Mouse (Mus musculus): ENCODE data around the gene H2-Eb2. TPM values are rescaled to one million over a fixed set of nuclear protein-coding genes. Genes with fewer than 3 reads are reported as not detected.

H2-Eb2 gene
- polyA plus RNA-seq, 1 experiment from 2014 or later: 0.09 TPM

DNA sequence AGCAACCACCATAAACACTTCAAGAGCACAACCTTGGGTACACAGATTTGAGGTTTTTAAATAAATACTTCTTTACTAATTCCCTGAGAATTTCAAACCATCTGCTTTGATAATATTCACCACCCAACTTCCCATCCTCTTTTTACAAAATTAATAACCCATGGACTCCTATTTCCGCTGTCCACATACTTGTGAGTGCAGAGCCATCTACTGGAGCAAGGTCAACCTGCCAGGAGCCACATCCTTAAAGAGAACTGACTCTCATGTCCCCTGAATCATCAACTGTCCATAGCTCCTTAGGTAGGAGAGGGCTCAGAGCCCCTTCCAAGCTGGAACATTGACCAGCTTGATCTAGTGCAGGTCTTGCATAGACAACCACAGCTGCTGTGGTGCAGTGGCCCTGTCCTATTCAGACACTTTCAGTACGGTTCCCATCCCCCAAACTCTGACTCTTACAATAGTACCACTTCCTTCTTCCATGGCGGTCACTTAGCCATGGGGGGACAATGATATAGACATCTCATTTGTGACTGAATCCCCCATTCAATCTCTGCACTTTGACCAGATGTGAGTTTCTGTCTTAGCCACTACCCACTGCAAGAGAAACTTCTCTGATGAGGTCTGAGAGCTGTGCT is 38.3 kb downstream of the H2-Eb2 start:
- H3K9ac ChIP-seq (ENCODE audit: low read depth, low read length): no peak overlapping the region
- H3K4me1 ChIP-seq (ENCODE audit: control insufficient read depth, insufficient read depth, low read length): no peaks in the 10 kb centered on the region
- H3K4me3 ChIP-seq (ENCODE audit: low read length): no peak overlapping the region
- 78% methylated on average over 3 of the region's 3 CpGs for WGBS
- no peak for ATAC-seq (ENCODE audit: low FRiP score, low TSS enrichment)
- no peaks in the 10 kb centered on the region for H3K27me3 ChIP-seq (ENCODE audit: control insufficient read depth, insufficient read depth, low read length)
- no peaks in the 10 kb centered on the region for H3K9me3 ChIP-seq (ENCODE audit: control insufficient read depth, low read length)
- no peaks in the 10 kb centered on the region for H3K36me3 ChIP-seq (ENCODE audit: control insufficient read depth, insufficient read depth, low read length)
- H3K4me2 ChIP-seq (replicated peaks; ENCODE audit: low read depth, low read length): no peak overlapping the region
- no peak overlapping the region for H3K27ac ChIP-seq (ENCODE audit: low read depth, low read length)

DNA sequence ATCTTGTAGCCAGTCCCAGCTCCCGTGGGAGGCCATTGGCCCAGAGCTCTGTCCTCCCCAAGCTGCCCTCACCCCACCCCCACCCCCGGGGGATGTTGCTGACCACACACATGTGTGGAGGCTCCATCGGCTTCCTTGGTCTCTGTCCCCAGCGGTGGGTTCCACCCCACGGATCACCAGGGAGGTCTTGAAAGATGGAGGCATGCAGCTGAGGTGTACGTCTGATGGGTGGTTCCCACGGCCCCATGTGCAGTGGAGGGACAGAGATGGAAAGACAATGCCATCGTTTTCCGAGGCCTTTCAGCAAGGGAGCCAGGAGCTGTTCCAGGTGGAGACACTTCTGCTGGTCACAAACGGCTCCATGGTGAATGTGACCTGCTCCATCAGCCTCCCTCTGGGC is 39.6 kb downstream of the H2-Eb2 start:
- ATAC-seq (ENCODE audit: low FRiP score, low TSS enrichment): no peak
- no peak overlapping the region for H3K27ac ChIP-seq (ENCODE audit: low read depth, low read length)
- no peak overlapping the region for H3K4me3 ChIP-seq (ENCODE audit: low read length)
- no peaks in the 10 kb centered on the region for H3K27me3 ChIP-seq (ENCODE audit: control insufficient read depth, insufficient read depth, low read length)
- no peaks in the 10 kb centered on the region for H3K4me1 ChIP-seq (ENCODE audit: control insufficient read depth, insufficient read depth, low read length)
- no peaks in the 10 kb centered on the region for H3K36me3 ChIP-seq (ENCODE audit: control insufficient read depth, insufficient read depth, low read length)
- WGBS: 71% methylated on average over 10 of the region's 10 CpGs
- no peak overlapping the region for H3K4me2 ChIP-seq (replicated peaks; ENCODE audit: low read depth, low read length)
- H3K9me3 ChIP-seq (ENCODE audit: control insufficient read depth, low read length): no peaks in the 10 kb centered on the region
- no peak overlapping the region for H3K9ac ChIP-seq (ENCODE audit: low read depth, low read length)

DNA sequence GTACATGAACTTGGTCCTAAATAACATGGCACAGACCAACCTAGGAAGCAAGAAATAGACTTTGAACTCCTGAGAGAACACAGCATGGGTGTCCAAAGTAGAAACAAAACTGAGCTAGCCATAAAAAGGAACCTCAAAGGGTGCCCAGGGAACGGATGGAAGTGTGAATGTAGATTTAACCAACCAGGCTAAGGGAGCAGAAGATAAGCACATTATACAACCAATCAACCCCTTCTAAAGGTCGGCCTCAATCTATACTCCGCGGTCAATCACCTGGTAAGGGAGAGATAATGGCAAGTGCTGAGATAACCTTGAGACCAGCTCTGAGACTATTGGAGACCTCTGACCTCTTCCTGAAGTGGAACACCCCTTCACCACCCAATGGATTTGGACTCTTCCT is 45.1 kb downstream of the H2-Eb2 start:
- Histone ChIP-seq H3K4me2 (replicated peaks; ENCODE audit: low read depth, low read length) (no peak overlapping the region), H3K9me3 (ENCODE audit: control insufficient read depth, low read length) (no peaks in the 10 kb centered on the region), H3K36me3 (ENCODE audit: control insufficient read depth, insufficient read depth, low read length) (no peaks in the 10 kb centered on the region), H3K9ac (ENCODE audit: low read depth, low read length) (no peak overlapping the region), H3K27ac (ENCODE audit: low read depth, low read length) (no peak overlapping the region), H3K4me1 (ENCODE audit: control insufficient read depth, insufficient read depth, low read length) (no peaks in the 10 kb centered on the region), H3K27me3 (ENCODE audit: control insufficient read depth, insufficient read depth, low read length) (no peaks in the 10 kb centered on the region), H3K4me3 (ENCODE audit: low read length) (no peak overlapping the region)
- no peak for ATAC-seq (ENCODE audit: low FRiP score, low TSS enrichment)
- 76% methylated on average over 4 of the region's 4 CpGs for WGBS

DNA sequence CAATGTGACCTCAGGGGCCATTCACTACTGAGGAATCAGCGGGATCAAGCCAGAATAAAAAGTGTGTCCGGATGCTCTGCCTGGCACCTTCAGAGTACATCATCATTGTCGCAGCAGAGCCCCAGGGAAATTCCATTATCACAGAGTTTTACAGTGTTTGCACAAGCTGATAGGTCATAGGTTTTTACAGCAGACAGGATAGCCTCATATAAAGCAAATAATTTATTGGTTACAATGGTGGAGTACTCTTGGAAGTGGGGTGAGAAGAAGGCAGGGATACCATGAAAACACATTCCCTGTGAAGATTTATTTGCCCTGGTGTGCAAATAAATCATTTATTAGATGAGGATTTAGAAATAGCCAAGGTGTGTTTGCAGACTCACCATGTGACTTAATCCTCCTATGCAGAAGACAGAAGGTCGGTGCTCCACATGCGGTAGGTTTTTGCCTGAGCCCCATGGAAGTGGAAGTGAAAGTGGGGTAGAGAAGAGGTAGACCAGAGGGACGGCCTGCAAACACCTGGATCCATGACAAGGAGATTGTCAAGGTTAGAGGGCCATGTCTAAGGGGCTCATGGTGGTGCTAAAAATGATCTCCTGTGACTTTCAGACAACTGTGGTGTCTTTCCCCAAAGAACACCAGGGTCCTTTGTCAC is 47.7 kb downstream of the H2-Eb2 start:
- Histone ChIP-seq H3K27ac (ENCODE audit: low read depth, low read length) (no peak overlapping the region), H3K9ac (ENCODE audit: low read depth, low read length) (no peak overlapping the region), H3K4me3 (ENCODE audit: low read length) (no peak overlapping the region), H3K27me3 (ENCODE audit: control insufficient read depth, insufficient read depth, low read length) (no peaks in the 10 kb centered on the region), H3K9me3 (ENCODE audit: control insufficient read depth, low read length) (no peaks in the 10 kb centered on the region), H3K36me3 (ENCODE audit: control insufficient read depth, insufficient read depth, low read length) (no peaks in the 10 kb centered on the region), H3K4me2 (replicated peaks; ENCODE audit: low read depth, low read length) (no peak overlapping the region), H3K4me1 (ENCODE audit: control insufficient read depth, insufficient read depth, low read length) (no peaks in the 10 kb centered on the region)
- ATAC-seq (ENCODE audit: low FRiP score, low TSS enrichment): no peak
- 65% methylated on average over 6 of the region's 6 CpGs for WGBS

DNA sequence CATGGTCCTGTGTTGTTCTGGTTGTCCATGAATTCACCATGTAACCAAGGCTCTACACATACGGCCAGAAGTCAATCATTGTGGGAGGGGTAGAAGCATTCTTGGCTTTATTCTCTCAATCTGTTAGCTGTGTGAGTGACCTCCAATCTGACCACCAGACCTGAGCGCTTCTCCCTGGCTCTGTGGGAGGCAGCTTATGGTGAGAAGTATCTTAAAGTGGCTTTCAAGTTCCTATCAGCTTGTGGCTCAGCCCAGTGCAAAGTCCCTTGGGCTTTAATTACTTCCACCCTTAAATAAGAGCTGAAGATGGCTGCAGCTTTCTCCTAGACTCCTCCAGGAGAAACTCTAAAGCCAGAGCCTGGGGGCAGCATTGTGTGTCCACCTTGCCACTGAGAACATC is 51.4 kb downstream of the H2-Eb2 start, which contains the start of gene Btnl1:
Btnl1 (plus strand) TSS at position 286 of the 400 bp plus-strand sequence.
- no peaks in the 10 kb centered on the region for H3K9me3 ChIP-seq (ENCODE audit: control insufficient read depth, low read length)
- no peak within 1 kb of the TSS for H3K9ac ChIP-seq (ENCODE audit: low read depth, low read length)
- H3K36me3 ChIP-seq (ENCODE audit: control insufficient read depth, insufficient read depth, low read length): no peaks in the 10 kb centered on the region
- H3K27me3 ChIP-seq (ENCODE audit: control insufficient read depth, insufficient read depth, low read length): no peaks in the 10 kb centered on the region
- 73% methylated on average over 2 of the region's 2 CpGs for WGBS
- no peaks in the 10 kb centered on the region for H3K4me1 ChIP-seq (ENCODE audit: control insufficient read depth, insufficient read depth, low read length)
- no peak within 1 kb of the TSS for H3K4me3 ChIP-seq (ENCODE audit: low read length)
- ATAC-seq (ENCODE audit: low FRiP score, low TSS enrichment): no peak
- H3K4me2 ChIP-seq (replicated peaks; ENCODE audit: low read depth, low read length): no peak within 1 kb of the TSS
- H3K27ac ChIP-seq (ENCODE audit: low read depth, low read length): no peak within 1 kb of the TSS

DNA sequence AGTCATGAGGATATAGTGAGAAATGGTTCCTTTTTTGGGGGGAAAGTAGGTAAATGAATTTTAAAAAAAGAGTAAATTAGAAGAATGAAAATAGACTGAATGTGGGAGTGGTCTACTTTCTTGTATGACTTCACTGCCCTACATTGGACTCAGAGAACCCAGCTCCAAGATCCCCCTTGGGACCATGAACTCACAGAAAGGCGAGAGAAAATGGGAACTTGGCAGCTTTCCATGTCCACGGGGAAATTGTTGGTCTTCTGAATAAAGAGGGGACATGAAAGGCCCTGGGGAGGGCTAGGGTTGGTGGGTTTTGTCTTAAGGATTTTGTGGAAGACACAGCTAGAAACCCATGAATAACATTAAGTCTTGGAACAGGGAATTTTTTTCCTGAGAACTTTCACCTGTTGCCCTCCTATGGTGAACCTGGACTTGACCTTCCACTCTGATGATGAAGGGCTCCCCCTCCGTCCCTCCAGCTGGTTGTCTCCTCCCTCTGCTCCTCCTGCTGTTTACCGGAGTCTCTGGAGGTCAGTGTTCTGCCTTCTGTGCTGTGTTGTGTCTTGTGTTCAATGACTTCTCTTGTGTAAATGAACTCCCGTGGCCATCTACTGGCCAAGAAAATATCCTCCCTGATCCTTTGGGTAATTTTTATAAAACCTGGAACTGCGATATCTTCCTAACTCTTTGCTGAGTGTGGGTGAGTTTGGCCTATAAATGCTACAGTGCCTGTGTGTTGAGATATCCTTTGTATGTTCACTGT is 52.2 kb downstream of the H2-Eb2 start:
- no peaks in the 10 kb centered on the region for H3K4me1 ChIP-seq (ENCODE audit: control insufficient read depth, insufficient read depth, low read length)
- no peaks in the 10 kb centered on the region for H3K27me3 ChIP-seq (ENCODE audit: control insufficient read depth, insufficient read depth, low read length)
- no peak overlapping the region for H3K4me3 ChIP-seq (ENCODE audit: low read length)
- H3K9me3 ChIP-seq (ENCODE audit: control insufficient read depth, low read length): no peaks in the 10 kb centered on the region
- 54% methylated on average over 6 of the region's 6 CpGs for WGBS
- H3K36me3 ChIP-seq (ENCODE audit: control insufficient read depth, insufficient read depth, low read length): no peaks in the 10 kb centered on the region
- H3K4me2 ChIP-seq (replicated peaks; ENCODE audit: low read depth, low read length): no peak overlapping the region
- H3K27ac ChIP-seq (ENCODE audit: low read depth, low read length): no peak overlapping the region
- ATAC-seq (ENCODE audit: low FRiP score, low TSS enrichment): no peak
- H3K9ac ChIP-seq (ENCODE audit: low read depth, low read length): no peak overlapping the region

DNA sequence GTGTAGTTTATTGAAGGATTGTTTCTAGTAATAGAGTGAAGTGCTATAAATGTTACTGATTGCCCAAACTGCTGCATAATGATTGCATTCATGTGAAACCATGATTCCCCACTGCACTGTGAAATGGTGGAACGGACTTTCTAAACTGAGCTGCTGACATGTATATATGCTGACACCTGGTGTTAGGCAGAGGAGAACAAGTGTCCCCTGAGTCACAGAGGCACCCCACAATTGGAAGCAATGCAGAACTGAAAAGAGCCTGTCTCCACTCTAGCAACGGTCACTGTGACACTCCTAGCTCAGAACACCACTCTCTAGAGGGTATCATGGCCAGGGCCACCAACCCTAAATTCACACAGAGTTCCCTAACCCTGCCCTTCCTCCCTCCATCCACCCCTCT is 53.3 kb downstream of the H2-Eb2 start:
- Histone ChIP-seq H3K9ac (ENCODE audit: low read depth, low read length) (no peak overlapping the region), H3K4me2 (replicated peaks; ENCODE audit: low read depth, low read length) (no peak overlapping the region), H3K27me3 (ENCODE audit: control insufficient read depth, insufficient read depth, low read length) (no peaks in the 10 kb centered on the region), H3K27ac (ENCODE audit: low read depth, low read length) (no peak overlapping the region), H3K4me1 (ENCODE audit: control insufficient read depth, insufficient read depth, low read length) (no peaks in the 10 kb centered on the region), H3K36me3 (ENCODE audit: control insufficient read depth, insufficient read depth, low read length) (no peaks in the 10 kb centered on the region), H3K4me3 (ENCODE audit: low read length) (no peak overlapping the region), H3K9me3 (ENCODE audit: control insufficient read depth, low read length) (no peaks in the 10 kb centered on the region)
- WGBS: 88% methylated on average over 2 of the region's 2 CpGs
- no peak for ATAC-seq (ENCODE audit: low FRiP score, low TSS enrichment)

DNA sequence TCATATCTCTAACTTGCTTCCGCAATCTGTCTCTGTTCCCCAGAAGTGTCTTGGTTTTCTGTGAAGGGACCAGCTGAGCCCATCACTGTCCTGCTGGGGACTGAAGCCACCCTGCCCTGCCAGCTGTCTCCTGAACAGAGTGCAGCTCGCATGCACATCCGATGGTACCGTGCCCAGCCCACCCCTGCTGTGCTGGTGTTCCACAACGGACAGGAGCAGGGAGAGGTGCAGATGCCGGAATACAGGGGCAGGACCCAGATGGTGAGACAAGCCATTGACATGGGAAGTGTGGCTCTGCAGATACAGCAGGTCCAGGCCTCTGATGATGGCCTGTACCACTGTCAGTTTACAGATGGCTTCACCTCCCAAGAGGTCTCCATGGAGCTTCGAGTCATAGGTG is 54.0 kb downstream of the H2-Eb2 start:
- ATAC-seq (ENCODE audit: low FRiP score, low TSS enrichment): no peak
- 86% methylated on average over 7 of the region's 7 CpGs for WGBS

DNA sequence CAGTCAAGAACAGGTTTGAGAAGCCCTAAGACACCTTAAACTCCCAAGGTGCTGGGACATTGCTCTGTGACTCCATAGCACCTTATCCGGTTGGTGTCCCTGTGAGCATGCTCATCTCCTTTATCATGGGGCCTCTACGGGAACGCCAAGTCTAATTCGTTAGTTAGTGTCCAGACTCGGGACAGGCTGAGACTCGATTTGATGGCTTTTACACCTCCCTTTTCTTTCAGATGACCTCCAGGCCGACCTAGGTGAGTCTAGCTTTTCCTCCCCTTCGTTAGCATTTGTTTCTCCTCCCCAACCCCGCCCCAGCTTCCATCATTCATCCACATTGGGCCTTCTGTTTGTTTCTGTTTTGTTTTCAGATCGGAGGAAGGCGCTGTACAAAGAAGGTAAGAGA is 56.4 kb downstream of the H2-Eb2 start:
- Histone ChIP-seq H3K27me3 (ENCODE audit: control insufficient read depth, insufficient read depth, low read length) (no peaks in the 10 kb centered on the region), H3K4me2 (replicated peaks; ENCODE audit: low read depth, low read length) (no peak overlapping the region), H3K36me3 (ENCODE audit: control insufficient read depth, insufficient read depth, low read length) (no peaks in the 10 kb centered on the region), H3K9ac (ENCODE audit: low read depth, low read length) (no peak overlapping the region), H3K27ac (ENCODE audit: low read depth, low read length) (no peak overlapping the region), H3K4me3 (ENCODE audit: low read length) (no peak overlapping the region), H3K9me3 (ENCODE audit: control insufficient read depth, low read length) (no peaks in the 10 kb centered on the region), H3K4me1 (ENCODE audit: control insufficient read depth, insufficient read depth, low read length) (no peaks in the 10 kb centered on the region)
- ATAC-seq (ENCODE audit: low FRiP score, low TSS enrichment): no peak
- WGBS: 58% methylated on average over 11 of the region's 11 CpGs

More for the DNA sequence above, 54.0 kb downstream of the H2-Eb2 start:
- H3K4me1 ChIP-seq (ENCODE audit: control insufficient read depth, insufficient read depth, low read length): no peaks in the 10 kb centered on the region
- no peak overlapping the region for H3K4me2 ChIP-seq (replicated peaks; ENCODE audit: low read depth, low read length)
- no peaks in the 10 kb centered on the region for H3K36me3 ChIP-seq (ENCODE audit: control insufficient read depth, insufficient read depth, low read length)
- H3K9ac ChIP-seq (ENCODE audit: low read depth, low read length): no peak overlapping the region
- no peaks in the 10 kb centered on the region for H3K9me3 ChIP-seq (ENCODE audit: control insufficient read depth, low read length)
- no peaks in the 10 kb centered on the region for H3K27me3 ChIP-seq (ENCODE audit: control insufficient read depth, insufficient read depth, low read length)
- no peak overlapping the region for H3K4me3 ChIP-seq (ENCODE audit: low read length)
- no peak overlapping the region for H3K27ac ChIP-seq (ENCODE audit: low read depth, low read length)
